Mouse (Mus musculus) embryonic facial prominence, embryonic 10.5 days (tissue): ENCODE results near the gene Cyp39a1. TPM values are rescaled to one million over a fixed set of nuclear protein-coding genes. Genes with fewer than 3 reads are reported as not detected.

Experiments used
- DNase-seq: peaks from one replicate; pipeline ENCODE4 v3.0.0-alpha.2; 2017; ENCODE audit warnings: low spot score
- H3K27ac ChIP-seq: fragments of 300-500 bp; sonication (generic); replicated peaks from 2 replicates; pipeline ENCODE4 v1.5.1; 2016; ENCODE audit warnings: mild to moderate bottlenecking
- H3K27me3 ChIP-seq: fragments of 300-500 bp; sonication (generic); replicated peaks from 2 replicates; pipeline ENCODE4 v1.6.1; 2016; ENCODE audit warnings: low read depth, mild to moderate bottlenecking; ENCODE audit not compliant: poor library complexity, severe bottlenecking
- H3K36me3 ChIP-seq: fragments of 300-500 bp; sonication (generic); replicated peaks from 2 replicates; pipeline ENCODE4 v1.6.1; 2016; ENCODE audit warnings: mild to moderate bottlenecking, moderate library complexity
- H3K4me1 ChIP-seq: fragments of 300-500 bp; sonication (generic); 2 replicates; pipeline ENCODE4 v1.6.1; 2016
- H3K4me3 ChIP-seq: fragments of 300-500 bp; sonication (generic); 2 replicates; pipeline ENCODE4 v1.5.1; 2016; ENCODE audit warnings: mild to moderate bottlenecking, moderate library complexity
- H3K9me3 ChIP-seq: fragments of 300-500 bp; sonication (generic); 2 replicates; pipeline ENCODE4 v1.6.1; 2016; ENCODE audit warnings: mild to moderate bottlenecking
- WGBS: fragments of 180-500 bp; shearing (Covaris S2); methylation state at CpG from one replicate; pipeline ENCODE4 v1.1.7; 2016; 5-methylcytosine and 5-hydroxymethylcytosine counted together
- polyA plus RNA-seq: library from polyadenylated mRNA; unstranded; fragments of >200 nt; fragmentation: Nextera tagmentation; extraction: Ambion mirVana; gene quantifications from 2 replicates; pipeline ENCODE4 v1.2.1, GENCODE M21; 2016

Cyp39a1 gene
- polyA plus RNA-seq, 1 experiment from 2014 or later = 34.2 TPM

GRCm38 (mm10) chr17:43646925-43647324, 20.3 kb upstream of the Cyp39a1 start:
- no peak for DNase-seq
- Histone ChIP-seq H3K9me3 (no peaks in the 10 kb centered on the region), H3K4me3 (no peak overlapping the region), H3K27ac (no peak overlapping the region), H3K4me1 (no peaks in the 10 kb centered on the region), H3K36me3 (peaks cover 83% of the 10 kb centered on the region), H3K27me3 (no peaks in the 10 kb centered on the region)
- 64% methylated on average over 5 of the region's 5 CpGs for WGBS

GRCm38 (mm10) chr17:43649641-43650436, 17.4 kb upstream of the Cyp39a1 start:
- Histone ChIP-seq H3K4me3 (no peak overlapping the region), H3K4me1 (no peaks in the 10 kb centered on the region), H3K27ac (no peak overlapping the region), H3K9me3 (no peaks in the 10 kb centered on the region), H3K36me3 (peaks cover 89% of the 10 kb centered on the region), H3K27me3 (no peaks in the 10 kb centered on the region)
- WGBS = 77% methylated on average over 10 of the region's 10 CpGs
- no peak for DNase-seq

GRCm38 (mm10) chr17:43651314-43652046, 15.7 kb upstream of the Cyp39a1 start:
- no peak for DNase-seq
- no peak overlapping the region for H3K4me3 ChIP-seq
- H3K27me3 ChIP-seq = no peaks in the 10 kb centered on the region
- H3K36me3 ChIP-seq = peaks cover 75% of the 10 kb centered on the region
- WGBS = 69% methylated on average over 14 of the region's 14 CpGs
- H3K27ac ChIP-seq = no peak overlapping the region
- H3K9me3 ChIP-seq = no peaks in the 10 kb centered on the region
- no peaks in the 10 kb centered on the region for H3K4me1 ChIP-seq

- peak within 1 kb of the TSS; percentile 91 for H3K27ac ChIP-seq
- H3K27me3 ChIP-seq = no peaks in the 10 kb centered on the region
- peak; percentile 92 for DNase-seq
- WGBS = under 1% methylated on average over 41 of the region's 41 CpGs
- H3K36me3 ChIP-seq = peaks cover 17% of the 10 kb centered on the region
- no peaks in the 10 kb centered on the region for H3K9me3 ChIP-seq
- peak within 1 kb of the TSS; percentile 91 for H3K4me3 ChIP-seq
- H3K4me1 ChIP-seq = peaks cover 35% of the 10 kb centered on the region
These were observed 492 bp upstream of the Cyp39a1 start, which contains the start of gene Slc25a27 for GRCm38 (mm10) chr17:43666576-43667289. Gene Slc25a27, minus strand, starts transcription at chr17:43667214.

GRCm38 (mm10) chr17:43669145-43669695, 2.0 kb downstream of the Cyp39a1 start:
- H3K4me3 ChIP-seq = peak overlapping the region; percentile 91
- peaks cover 35% of the 10 kb centered on the region for H3K4me1 ChIP-seq
- no peak overlapping the region for H3K27ac ChIP-seq
- no peak for DNase-seq
- H3K27me3 ChIP-seq = no peaks in the 10 kb centered on the region
- 81% methylated on average over 6 of the region's 6 CpGs for WGBS
- H3K9me3 ChIP-seq = no peaks in the 10 kb centered on the region
- H3K36me3 ChIP-seq = no peaks in the 10 kb centered on the region

- DNase-seq = no peak
- H3K4me3 ChIP-seq = no peak overlapping the region
- H3K4me1 ChIP-seq = peaks cover 17% of the 10 kb centered on the region
- WGBS = 89% methylated on average over 4 of the region's 4 CpGs
- H3K27me3 ChIP-seq = no peaks in the 10 kb centered on the region
- H3K27ac ChIP-seq = no peak overlapping the region
- H3K36me3 ChIP-seq = no peaks in the 10 kb centered on the region
- no peaks in the 10 kb centered on the region for H3K9me3 ChIP-seq
These were observed 4.7 kb downstream of the Cyp39a1 start for GRCm38 (mm10) chr17:43671907-43672306.

GRCm38 (mm10) chr17:43675228-43675627, 8.0 kb downstream of the Cyp39a1 start:
- DNase-seq = no peak
- Histone ChIP-seq H3K9me3 (no peaks in the 10 kb centered on the region), H3K36me3 (peaks cover 23% of the 10 kb centered on the region), H3K4me3 (no peak overlapping the region), H3K27me3 (no peaks in the 10 kb centered on the region), H3K4me1 (0 out of 2 replicates have a peak, but pooled peaks cover 4% of the 10 kb centered on the region), H3K27ac (no peak overlapping the region)
- WGBS = 89% methylated on average over 1 of the region's 1 CpGs

GRCm38 (mm10) chr17:43676241-43676640, 9.0 kb downstream of the Cyp39a1 start:
- H3K9me3 ChIP-seq = no peaks in the 10 kb centered on the region
- H3K27ac ChIP-seq = no peak overlapping the region
- DNase-seq = no peak
- 0 out of 2 replicates have a peak, but pooled peaks cover 4% of the 10 kb centered on the region for H3K4me1 ChIP-seq
- H3K27me3 ChIP-seq = no peaks in the 10 kb centered on the region
- H3K36me3 ChIP-seq = peaks cover 34% of the 10 kb centered on the region
- WGBS = 79% methylated on average over 1 of the region's 1 CpGs
- H3K4me3 ChIP-seq = no peak overlapping the region

- H3K36me3 ChIP-seq = peaks cover 41% of the 10 kb centered on the region
- H3K9me3 ChIP-seq = no peaks in the 10 kb centered on the region
- H3K4me1 ChIP-seq = 0 out of 2 replicates have a peak, but pooled peaks cover 4% of the 10 kb centered on the region
- H3K27ac ChIP-seq = no peak overlapping the region
- WGBS = 84% methylated on average over 1 of the region's 1 CpGs
- DNase-seq = no peak
- H3K27me3 ChIP-seq = no peaks in the 10 kb centered on the region
- no peak overlapping the region for H3K4me3 ChIP-seq
These were observed 10.1 kb downstream of the Cyp39a1 start for GRCm38 (mm10) chr17:43677317-43677716.

GRCm38 (mm10) chr17:43684086-43684485, 16.9 kb downstream of the Cyp39a1 start:
- WGBS = 87% methylated on average over 7 of the region's 7 CpGs
- no peaks in the 10 kb centered on the region for H3K9me3 ChIP-seq
- no peak for DNase-seq
- peaks cover 81% of the 10 kb centered on the region for H3K36me3 ChIP-seq
- H3K4me3 ChIP-seq = no peak overlapping the region
- H3K27ac ChIP-seq = no peak overlapping the region
- no peaks in the 10 kb centered on the region for H3K4me1 ChIP-seq
- H3K27me3 ChIP-seq = no peaks in the 10 kb centered on the region

GRCm38 (mm10) chr17:43684638-43685037, 17.4 kb downstream of the Cyp39a1 start:
- no peaks in the 10 kb centered on the region for H3K9me3 ChIP-seq
- H3K36me3 ChIP-seq = peaks cover 78% of the 10 kb centered on the region
- 89% methylated on average over 5 of the region's 5 CpGs for WGBS
- no peaks in the 10 kb centered on the region for H3K27me3 ChIP-seq
- H3K27ac ChIP-seq = no peak overlapping the region
- DNase-seq = no peak
- no peak overlapping the region for H3K4me3 ChIP-seq
- H3K4me1 ChIP-seq = no peaks in the 10 kb centered on the region

GRCm38 (mm10) chr17:43689591-43689990, 22.4 kb downstream of the Cyp39a1 start:
- Histone ChIP-seq H3K4me1 (no peaks in the 10 kb centered on the region), H3K36me3 (peaks cover 65% of the 10 kb centered on the region), H3K27me3 (no peaks in the 10 kb centered on the region), H3K9me3 (no peaks in the 10 kb centered on the region), H3K4me3 (no peak overlapping the region), H3K27ac (no peak overlapping the region)
- no peak for DNase-seq
- 86% methylated on average over 9 of the region's 9 CpGs for WGBS
